Mouse (Mus musculus): ENCODE results near the gene Prpf4. TPM values are rescaled to one million over a fixed set of nuclear protein-coding genes. Genes with fewer than 3 reads are reported as not detected.

Gene Prpf4
- polyA plus RNA-seq, 1 experiment from 2014 or later: 26.8 TPM

- Histone ChIP-seq H3K4me1 (replicated peaks) (no peaks in the 10 kb centered on the region), H3K27ac (no peak overlapping the region), H3K36me3 (peaks cover 19% of the 10 kb centered on the region), H3K4me3 (no peak overlapping the region), H3K9me3 (no peaks in the 10 kb centered on the region), H3K27me3 (ENCODE audit: insufficient read depth, poor library complexity, severe bottlenecking) (no peaks in the 10 kb centered on the region)
- 88% methylated on average over 9 of the region's 9 CpGs for WGBS
- no peak for DNase-seq (ENCODE audit: low spot score)
These were observed 21.0 kb downstream of the Prpf4 start for GRCm38 (mm10) chr4:62429616-62430015.

- Histone ChIP-seq H3K9me3 (no peaks in the 10 kb centered on the region), H3K27me3 (ENCODE audit: insufficient read depth, poor library complexity, severe bottlenecking) (no peaks in the 10 kb centered on the region), H3K4me1 (replicated peaks) (no peaks in the 10 kb centered on the region), H3K4me3 (no peak overlapping the region), H3K27ac (no peak overlapping the region), H3K36me3 (peaks cover 8% of the 10 kb centered on the region)
- DNase-seq (ENCODE audit: low spot score): no peak
These were observed 22.1 kb downstream of the Prpf4 start for GRCm38 (mm10) chr4:62430678-62431077.

- H3K4me3 ChIP-seq: no peak overlapping the region
- no peak overlapping the region for H3K27ac ChIP-seq
- no peak for DNase-seq (ENCODE audit: low spot score)
- no peaks in the 10 kb centered on the region for H3K36me3 ChIP-seq
- 87% methylated on average over 4 of the region's 4 CpGs for WGBS
- H3K4me1 ChIP-seq (replicated peaks): no peaks in the 10 kb centered on the region
- no peaks in the 10 kb centered on the region for H3K27me3 ChIP-seq (ENCODE audit: insufficient read depth, poor library complexity, severe bottlenecking)
- no peaks in the 10 kb centered on the region for H3K9me3 ChIP-seq
These were observed 22.9 kb downstream of the Prpf4 start for GRCm38 (mm10) chr4:62431522-62431921.

GRCm38 (mm10) chr4:62433939-62434870 is 25.6 kb downstream of the Prpf4 start:
- Histone ChIP-seq H3K27me3 (ENCODE audit: insufficient read depth, poor library complexity, severe bottlenecking) (no peaks in the 10 kb centered on the region), H3K4me3 (no peak overlapping the region), H3K4me1 (replicated peaks) (no peaks in the 10 kb centered on the region), H3K9me3 (no peaks in the 10 kb centered on the region), H3K27ac (no peak overlapping the region), H3K36me3 (no peaks in the 10 kb centered on the region)
- 85% methylated on average over 7 of the region's 7 CpGs for WGBS
- DNase-seq (ENCODE audit: low spot score): no peak

GRCm38 (mm10) chr4:62435081-62435480 is 26.5 kb downstream of the Prpf4 start, which contains the start of gene Rnf183:
Gene Rnf183 (minus strand): TSS chr4:62435252.
- 82% methylated on average over 6 of the region's 6 CpGs for WGBS

GRCm38 (mm10) chr4:62437256-62437778 is 28.7 kb downstream of the Prpf4 start:
- DNase-seq (ENCODE audit: low spot score): no peak
- Histone ChIP-seq H3K9me3 (no peaks in the 10 kb centered on the region), H3K27ac (no peak overlapping the region), H3K36me3 (no peaks in the 10 kb centered on the region), H3K4me3 (no peak overlapping the region), H3K4me1 (replicated peaks) (no peaks in the 10 kb centered on the region), H3K27me3 (ENCODE audit: insufficient read depth, poor library complexity, severe bottlenecking) (no peaks in the 10 kb centered on the region)
- WGBS: 93% methylated on average over 3 of the region's 3 CpGs

More at GRCm38 (mm10) chr4:62435081-62435480, 26.5 kb downstream of the Prpf4 start, which contains the start of gene Rnf183:
- no peak within 1 kb of the TSS for H3K4me3 ChIP-seq
- no peaks in the 10 kb centered on the region for H3K9me3 ChIP-seq
- no peaks in the 10 kb centered on the region for H3K4me1 ChIP-seq (replicated peaks)
- H3K27ac ChIP-seq: no peak within 1 kb of the TSS
- H3K36me3 ChIP-seq: no peaks in the 10 kb centered on the region
- no peak for DNase-seq (ENCODE audit: low spot score)
- H3K27me3 ChIP-seq (ENCODE audit: insufficient read depth, poor library complexity, severe bottlenecking): no peaks in the 10 kb centered on the region

GRCm38 (mm10) chr4:62437871-62438270 is 29.3 kb downstream of the Prpf4 start:
- 92% methylated on average over 7 of the region's 7 CpGs for WGBS

GRCm38 (mm10) chr4:62439793-62440192 is 31.2 kb downstream of the Prpf4 start:
- Histone ChIP-seq H3K4me1 (replicated peaks) (no peaks in the 10 kb centered on the region), H3K36me3 (no peaks in the 10 kb centered on the region), H3K27ac (no peak overlapping the region), H3K27me3 (ENCODE audit: insufficient read depth, poor library complexity, severe bottlenecking) (no peaks in the 10 kb centered on the region), H3K4me3 (no peak overlapping the region), H3K9me3 (no peaks in the 10 kb centered on the region)
- no peak for DNase-seq (ENCODE audit: low spot score)
- 68% methylated on average over 4 of the region's 4 CpGs for WGBS

More at GRCm38 (mm10) chr4:62437871-62438270, 29.3 kb downstream of the Prpf4 start:
- Histone ChIP-seq H3K4me1 (replicated peaks) (no peaks in the 10 kb centered on the region), H3K27me3 (ENCODE audit: insufficient read depth, poor library complexity, severe bottlenecking) (no peaks in the 10 kb centered on the region), H3K4me3 (no peak overlapping the region), H3K27ac (no peak overlapping the region), H3K36me3 (no peaks in the 10 kb centered on the region), H3K9me3 (no peaks in the 10 kb centered on the region)
- DNase-seq (ENCODE audit: low spot score): no peak

- WGBS: 74% methylated on average over 4 of the region's 4 CpGs
- Histone ChIP-seq H3K4me3 (no peak overlapping the region), H3K27ac (no peak overlapping the region), H3K36me3 (no peaks in the 10 kb centered on the region), H3K4me1 (replicated peaks) (no peaks in the 10 kb centered on the region), H3K27me3 (ENCODE audit: insufficient read depth, poor library complexity, severe bottlenecking) (no peaks in the 10 kb centered on the region), H3K9me3 (no peaks in the 10 kb centered on the region)
- DNase-seq (ENCODE audit: low spot score): no peak
These were observed 31.9 kb downstream of the Prpf4 start for GRCm38 (mm10) chr4:62440544-62440943.

GRCm38 (mm10) chr4:62440986-62441385 is 32.4 kb downstream of the Prpf4 start:
- DNase-seq (ENCODE audit: low spot score): no peak
- H3K36me3 ChIP-seq: no peaks in the 10 kb centered on the region
- H3K4me3 ChIP-seq: no peak overlapping the region
- H3K27me3 ChIP-seq (ENCODE audit: insufficient read depth, poor library complexity, severe bottlenecking): no peaks in the 10 kb centered on the region
- WGBS: 80% methylated on average over 4 of the region's 4 CpGs
- H3K27ac ChIP-seq: no peak overlapping the region
- no peaks in the 10 kb centered on the region for H3K4me1 ChIP-seq (replicated peaks)
- no peaks in the 10 kb centered on the region for H3K9me3 ChIP-seq

- Histone ChIP-seq H3K9me3 (no peaks in the 10 kb centered on the region), H3K27ac (no peak overlapping the region), H3K4me3 (no peak overlapping the region), H3K27me3 (ENCODE audit: insufficient read depth, poor library complexity, severe bottlenecking) (no peaks in the 10 kb centered on the region), H3K4me1 (replicated peaks) (no peaks in the 10 kb centered on the region), H3K36me3 (0 out of 2 replicates have a peak, but pooled peaks cover 10% of the 10 kb centered on the region)
- peak; percentile 39 for DNase-seq (ENCODE audit: low spot score)
- 65% methylated on average over 5 of the region's 5 CpGs for WGBS
These were observed 46.4 kb downstream of the Prpf4 start for GRCm38 (mm10) chr4:62454995-62455394.

GRCm38 (mm10) chr4:62459081-62459480 is 50.5 kb downstream of the Prpf4 start:
- Histone ChIP-seq H3K4me3 (no peak overlapping the region), H3K27me3 (ENCODE audit: insufficient read depth, poor library complexity, severe bottlenecking) (no peaks in the 10 kb centered on the region), H3K36me3 (peaks cover 24% of the 10 kb centered on the region), H3K27ac (no peak overlapping the region), H3K9me3 (no peaks in the 10 kb centered on the region), H3K4me1 (replicated peaks) (no peaks in the 10 kb centered on the region)
- DNase-seq (ENCODE audit: low spot score): no peak
- WGBS: 92% methylated on average over 3 of the region's 3 CpGs

- 91% methylated on average over 8 of the region's 8 CpGs for WGBS
- Histone ChIP-seq H3K4me1 (replicated peaks) (no peaks in the 10 kb centered on the region), H3K27me3 (ENCODE audit: insufficient read depth, poor library complexity, severe bottlenecking) (no peaks in the 10 kb centered on the region), H3K36me3 (peaks cover 24% of the 10 kb centered on the region), H3K4me3 (no peak overlapping the region), H3K9me3 (no peaks in the 10 kb centered on the region), H3K27ac (no peak overlapping the region)
- no peak for DNase-seq (ENCODE audit: low spot score)
These were observed 51.8 kb downstream of the Prpf4 start for GRCm38 (mm10) chr4:62460348-62460747.
